Mouse (Mus musculus) frontal cortex, adult 2 months (tissue): ENCODE results near the gene Naa40. TPM values are rescaled to one million over a fixed set of nuclear protein-coding genes. Genes with fewer than 3 reads are reported as not detected.

Experiments
- DNase-seq, 2 experiments: peaks; one replicate each; pipeline ENCODE4 v3.0.0; 2022; ENCODE audit warnings: low spot score in 1 of 2; ENCODE audit errors: extremely low spot score in 1 of 2
- polyA plus RNA-seq: library from polyadenylated mRNA; depleted of rRNA; stranded (reverse); fragments of >200 nt; gene quantifications from 2 replicates; pipeline ENCODE4 v1.2.3, GENCODE M21; 2012; rRNA removed

Gene Naa40
- 73.6 and 74.1 TPM in 2 replicates for polyA plus RNA-seq

GRCm38 (mm10) chr19:7240782-7241690 lies at the start of gene Naa40:
Naa40 (minus strand) TSS chr19:7241183.
- peak; percentile 83 to 92 for DNase-seq

- DNase-seq, result no peak
Measured at GRCm38 (mm10) chr19:7289767-7290166, 48.8 kb upstream of the Naa40 start.

- DNase-seq, result no peak
Measured at GRCm38 (mm10) chr19:7288288-7288687, 47.3 kb upstream of the Naa40 start.

GRCm38 (mm10) chr19:7286563-7287315 lies 45.8 kb upstream of the Naa40 start:
- no peak for DNase-seq

- peak; percentile 86 to 89 for DNase-seq
Measured at GRCm38 (mm10) chr19:7280557-7281330, 39.8 kb upstream of the Naa40 start.

- no peak for DNase-seq
Measured at GRCm38 (mm10) chr19:7279114-7279513, 38.1 kb upstream of the Naa40 start.

GRCm38 (mm10) chr19:7278200-7278906 lies 37.4 kb upstream of the Naa40 start:
- no peak for DNase-seq

- no peak for DNase-seq
Measured at GRCm38 (mm10) chr19:7276796-7277195, 35.8 kb upstream of the Naa40 start.

GRCm38 (mm10) chr19:7276053-7276659 lies 35.2 kb upstream of the Naa40 start:
- no peak for DNase-seq

- DNase-seq, result no peak
Measured at GRCm38 (mm10) chr19:7275131-7275789, 34.3 kb upstream of the Naa40 start.

GRCm38 (mm10) chr19:7274326-7274990 lies 33.5 kb upstream of the Naa40 start:
- no peak for DNase-seq

- no peak for DNase-seq
Measured at GRCm38 (mm10) chr19:7273486-7273885, 32.5 kb upstream of the Naa40 start.

GRCm38 (mm10) chr19:7269290-7270044 lies 28.5 kb upstream of the Naa40 start:
- no peak for DNase-seq

- peak in 1 of 2 experiments; percentile 76 for DNase-seq
Measured at GRCm38 (mm10) chr19:7268722-7269090, 27.7 kb upstream of the Naa40 start.

- peak in 1 of 2 experiments; percentile 75 for DNase-seq
Measured at GRCm38 (mm10) chr19:7267781-7268721, 27.1 kb upstream of the Naa40 start.

GRCm38 (mm10) chr19:7267091-7267741 lies 26.2 kb upstream of the Naa40 start, which contains the start of gene Rcor2:
Rcor2 (plus strand) TSS chr19:7267325.
- no peak for DNase-seq
